Mouse (Mus musculus): Measurements from ENCODE around the gene Gimap4.

GRCm38 (mm10) chr6:48680421-48680820, 3.9 kb upstream of the Gimap4 start:
- TF ChIP-seq POLR2A (IDR thresholded peaks at IDR 0.05; ENCODE audit: extremely low read depth, insufficient read depth, low read length) (no peak), CTCF (IDR thresholded peaks at IDR 0.05; ENCODE audit: extremely low read depth, insufficient read depth, low read length) (no peak)
